Mouse (Mus musculus) liver, embryonic 16.5 days (tissue): ENCODE results near the gene Slc22a18. TPM values are rescaled to one million over a fixed set of nuclear protein-coding genes. Genes with fewer than 3 reads are reported as not detected.

Experiments
- ATAC-seq: fragments of 200-750 bp; cut with Nextera tagmentation; 2 replicates; pipeline ENCODE4 v1.8.0; 2017; ENCODE audit warnings: low read depth, mild to moderate bottlenecking, moderate number of reproducible peaks, moderate library complexity
- H3K27ac ChIP-seq: fragments of 300-500 bp; sonication (generic); 2 replicates; pipeline ENCODE4 v1.5.1; 2014; ENCODE audit warnings: mild to moderate bottlenecking, low read length
- H3K27me3 ChIP-seq: fragments of 300-500 bp; sonication (generic); 2 replicates; pipeline ENCODE4 v1.6.1; 2014; ENCODE audit warnings: low read depth, low read length, mixed read lengths; ENCODE audit not compliant: control insufficient read depth, insufficient read depth
- H3K36me3 ChIP-seq: fragments of 300-500 bp; sonication (generic); 2 replicates; pipeline ENCODE4 v1.6.1; 2014; ENCODE audit warnings: mild to moderate bottlenecking; ENCODE audit not compliant: control insufficient read depth, insufficient read depth
- H3K4me1 ChIP-seq: fragments of 300-500 bp; sonication (generic); 2 replicates; pipeline ENCODE4 v1.6.1; 2014; ENCODE audit warnings: low read depth, low read length, mixed read lengths; ENCODE audit not compliant: control insufficient read depth
- H3K4me2 ChIP-seq: fragments of 300-500 bp; sonication (generic); 2 replicates; pipeline ENCODE4 v1.6.1; 2014; ENCODE audit warnings: low read depth, low read length, mixed read lengths
- H3K4me3 ChIP-seq: fragments of 300-500 bp; sonication (generic); 2 replicates; pipeline ENCODE4 v1.5.1; 2014; ENCODE audit warnings: low read depth, mild to moderate bottlenecking, low read length
- H3K9ac ChIP-seq: fragments of 300-500 bp; sonication (generic); 2 replicates; pipeline ENCODE4 v1.6.1; 2014; ENCODE audit warnings: low read depth, low read length
- H3K9me3 ChIP-seq: fragments of 300-500 bp; sonication (generic); replicated peaks from 2 replicates; pipeline ENCODE4 v1.6.1; 2016; ENCODE audit warnings: low read length; ENCODE audit not compliant: control insufficient read depth
- WGBS: fragments of 180-500 bp; shearing (Covaris S2); extraction: QIAGEN DNeasy Blood & Tissue Kit; methylation state at CpG from one replicate; pipeline ENCODE4 v1.1.7; 2014; ENCODE audit not compliant: insufficient replicate concordance; 5-methylcytosine and 5-hydroxymethylcytosine counted together
- polyA plus RNA-seq: library from polyadenylated mRNA; unstranded; fragments of >200 nt; fragmentation: Nextera tagmentation; extraction: Ambion mirVana; gene quantifications from 2 replicates; pipeline ENCODE4 v1.2.1, GENCODE M21; 2015

Slc22a18 gene
- polyA plus RNA-seq, 1 experiment from 2014 or later: 14.4 TPM

DNA sequence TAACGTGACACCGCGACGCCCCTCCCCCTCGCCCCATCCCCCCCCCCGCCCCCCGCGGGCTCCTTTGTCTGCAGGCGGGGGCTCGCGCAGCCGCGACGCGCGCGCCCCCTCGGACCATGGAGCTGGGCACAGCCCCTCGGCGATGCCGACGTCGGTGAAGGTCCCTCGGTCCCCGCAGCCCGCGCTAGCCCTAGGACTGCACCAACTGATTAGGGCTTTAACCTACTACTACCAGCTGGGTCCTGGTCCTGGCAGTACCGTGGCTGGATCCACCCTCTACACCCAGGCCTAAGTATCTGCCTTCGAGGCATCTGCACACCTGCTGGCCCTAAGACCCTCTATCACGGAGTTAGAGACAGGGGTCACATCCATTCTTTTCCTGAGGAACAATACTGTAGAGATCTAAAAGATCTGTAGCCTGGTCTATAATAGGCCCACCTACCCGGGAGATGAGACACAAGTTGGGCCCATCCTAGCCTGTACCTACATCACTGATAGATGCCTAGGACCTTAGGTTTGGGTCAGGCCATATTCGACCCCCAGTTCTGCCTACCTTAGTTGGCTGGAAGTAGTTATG is 12.2 kb upstream of the Slc22a18 start:
- Histone ChIP-seq H3K9me3 (peaks cover 22% of the 10 kb centered on the region), H3K27ac (no peak overlapping the region), H3K4me1 (peaks cover 19% of the 10 kb centered on the region), H3K9ac (no peak overlapping the region; the same call in 1 of the 2 replicates), H3K36me3 (no peaks in the 10 kb centered on the region), H3K27me3 (peaks cover 49% of the 10 kb centered on the region), H3K4me3 (peak overlapping the region; percentile 47), H3K4me2 (peak overlapping the region; percentile 67)
- peak; percentile 10 for ATAC-seq
- 25% methylated on average over 18 of the region's 32 CpGs for WGBS

- no peak for ATAC-seq
- no peak overlapping the region for H3K4me2 ChIP-seq
- H3K9ac ChIP-seq: no peak overlapping the region
- no peaks in the 10 kb centered on the region for H3K36me3 ChIP-seq
- 36% methylated on average over 11 of the region's 11 CpGs for WGBS
- peaks cover 49% of the 10 kb centered on the region for H3K27me3 ChIP-seq
- no peak overlapping the region for H3K27ac ChIP-seq
- H3K9me3 ChIP-seq: peaks cover 22% of the 10 kb centered on the region
- no peak overlapping the region for H3K4me3 ChIP-seq
- peaks cover 19% of the 10 kb centered on the region for H3K4me1 ChIP-seq
Observed at GRCm38 (mm10) chr7:143461920-143462319, 11.6 kb upstream of the Slc22a18 start.

GRCm38 (mm10) chr7:143462516-143462915 is 11.0 kb upstream of the Slc22a18 start:
- Histone ChIP-seq H3K9ac (no peak overlapping the region), H3K27ac (no peak overlapping the region), H3K9me3 (peaks cover 22% of the 10 kb centered on the region), H3K4me2 (no peak overlapping the region), H3K36me3 (no peaks in the 10 kb centered on the region), H3K27me3 (peaks cover 49% of the 10 kb centered on the region), H3K4me1 (peaks cover 19% of the 10 kb centered on the region), H3K4me3 (no peak overlapping the region)
- no peak for ATAC-seq
- 61% methylated on average over 5 of the region's 5 CpGs for WGBS

- Histone ChIP-seq H3K9ac (no peak overlapping the region), H3K36me3 (no peaks in the 10 kb centered on the region), H3K27me3 (peaks cover 42% of the 10 kb centered on the region), H3K4me2 (no peak overlapping the region), H3K4me3 (no peak overlapping the region), H3K9me3 (peaks cover 22% of the 10 kb centered on the region), H3K4me1 (peaks cover 19% of the 10 kb centered on the region), H3K27ac (peak overlapping the region; percentile 21; the same call in 1 of the 2 replicates)
- WGBS: 32% methylated on average over 11 of the region's 11 CpGs
- ATAC-seq: no peak
Observed at GRCm38 (mm10) chr7:143463865-143464415, 9.6 kb upstream of the Slc22a18 start.

GRCm38 (mm10) chr7:143464811-143465560 is 8.6 kb upstream of the Slc22a18 start:
- ATAC-seq: peak; percentile 49
- peak overlapping the region; percentile 38 for H3K4me3 ChIP-seq
- H3K36me3 ChIP-seq: no peaks in the 10 kb centered on the region
- peak overlapping the region; percentile 21 for H3K27ac ChIP-seq
- peak overlapping the region; percentile 25; the same call in 1 of the 2 replicates for H3K9ac ChIP-seq
- 19% methylated on average over 56 of the region's 56 CpGs for WGBS
- H3K4me2 ChIP-seq: peak overlapping the region; percentile 59
- H3K9me3 ChIP-seq: peaks cover 12% of the 10 kb centered on the region
- peaks cover 32% of the 10 kb centered on the region for H3K27me3 ChIP-seq
- H3K4me1 ChIP-seq: peaks cover 19% of the 10 kb centered on the region

DNA sequence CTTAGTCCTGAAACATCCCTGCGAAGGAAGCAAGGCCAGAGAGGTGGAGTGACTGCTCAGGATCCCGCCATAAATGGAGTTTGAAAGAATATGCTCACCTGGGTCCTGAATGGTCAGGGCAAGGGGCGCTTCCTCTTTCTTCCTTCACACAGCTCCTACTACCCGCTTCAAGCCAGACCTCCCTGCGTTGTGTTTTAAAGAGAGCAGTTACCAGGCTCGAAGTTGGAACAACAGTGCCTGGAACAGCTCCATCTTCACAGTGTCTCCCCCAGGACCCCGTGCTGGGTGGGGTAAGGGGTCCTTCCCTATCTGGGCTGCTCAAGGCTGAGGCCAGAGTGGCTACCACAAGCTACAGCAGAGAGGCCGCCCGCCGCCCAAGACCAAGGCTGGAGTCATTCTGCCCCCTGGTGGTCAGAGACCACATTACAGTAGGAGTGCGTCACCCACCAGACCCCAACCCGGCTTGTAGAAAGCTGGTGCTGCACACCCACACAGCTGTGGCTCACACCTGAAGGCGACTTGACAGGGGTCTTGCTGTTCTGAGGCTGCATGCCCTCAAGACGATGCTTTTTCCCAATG is 7.3 kb upstream of the Slc22a18 start:
- no peak for ATAC-seq
- peaks cover 15% of the 10 kb centered on the region for H3K4me1 ChIP-seq
- WGBS: 19% methylated on average over 14 of the region's 14 CpGs
- no peaks in the 10 kb centered on the region for H3K36me3 ChIP-seq
- no peak overlapping the region; the same call in 1 of the 2 replicates for H3K27ac ChIP-seq
- H3K9me3 ChIP-seq: no peaks in the 10 kb centered on the region; the same call in 1 of the 2 replicates
- H3K4me2 ChIP-seq: peak overlapping the region; percentile 2; the same call in 1 of the 2 replicates
- no peak overlapping the region; the same call in 1 of the 2 replicates for H3K9ac ChIP-seq
- no peak overlapping the region for H3K4me3 ChIP-seq
- peaks cover 23% of the 10 kb centered on the region for H3K27me3 ChIP-seq

DNA sequence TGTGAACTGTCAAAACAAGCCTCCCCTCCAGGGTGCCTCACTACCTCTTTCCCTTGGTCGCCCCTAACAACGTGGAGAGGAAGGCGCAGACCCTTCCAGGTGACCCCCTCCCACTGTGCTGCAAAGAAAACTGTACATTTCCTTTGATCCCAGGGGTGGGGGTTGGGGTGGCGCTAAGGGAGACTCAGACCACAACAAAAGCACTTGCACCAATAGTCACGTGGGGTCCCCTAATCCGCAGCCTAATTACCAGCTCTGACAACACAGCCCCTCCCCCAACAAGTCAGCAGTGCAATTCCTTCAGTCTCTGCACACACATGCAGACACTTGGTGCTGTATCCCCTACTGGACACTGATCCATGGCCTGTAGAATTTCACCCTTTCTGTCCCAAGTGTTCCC is 5.8 kb upstream of the Slc22a18 start:
- no peak overlapping the region for H3K27ac ChIP-seq
- no peaks in the 10 kb centered on the region for H3K9me3 ChIP-seq
- no peaks in the 10 kb centered on the region for H3K36me3 ChIP-seq
- ATAC-seq: no peak
- H3K4me1 ChIP-seq: peaks cover 12% of the 10 kb centered on the region
- H3K27me3 ChIP-seq: peaks cover 17% of the 10 kb centered on the region; the same call in 1 of the 2 replicates
- 27% methylated on average over 6 of the region's 6 CpGs for WGBS
- H3K9ac ChIP-seq: no peak overlapping the region
- H3K4me3 ChIP-seq: no peak overlapping the region
- no peak overlapping the region for H3K4me2 ChIP-seq

DNA sequence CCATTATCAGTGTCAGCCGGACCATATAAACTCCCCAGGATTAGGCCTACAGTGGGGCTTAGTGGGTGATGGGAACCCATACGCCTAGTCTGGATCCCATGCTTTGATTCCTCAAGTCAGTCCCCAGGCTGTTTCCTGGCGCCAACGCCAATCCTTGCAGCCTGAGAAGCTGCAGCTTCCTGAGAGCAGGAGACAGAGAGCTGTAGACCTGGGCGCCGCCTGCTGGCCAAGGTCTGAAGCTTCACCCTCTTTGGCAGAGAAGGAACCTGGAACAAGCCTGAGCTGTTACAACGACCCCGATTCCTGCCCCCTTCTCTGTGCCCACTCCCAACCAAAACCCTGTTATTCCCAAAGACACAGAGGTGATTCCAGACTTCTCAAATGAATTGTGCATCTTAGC is 3.6 kb upstream of the Slc22a18 start:
- Histone ChIP-seq H3K4me3 (no peak overlapping the region), H3K27me3 (peaks cover 11% of the 10 kb centered on the region; the same call in 1 of the 2 replicates), H3K36me3 (no peaks in the 10 kb centered on the region), H3K27ac (no peak overlapping the region), H3K9me3 (no peaks in the 10 kb centered on the region), H3K4me1 (peaks cover 6% of the 10 kb centered on the region), H3K4me2 (no peak overlapping the region), H3K9ac (no peak overlapping the region)
- ATAC-seq: no peak
- 14% methylated on average over 8 of the region's 8 CpGs for WGBS
